Comparison of ENCODE assay signal across 8 mouse cellular contexts in the genomic region with DNA sequence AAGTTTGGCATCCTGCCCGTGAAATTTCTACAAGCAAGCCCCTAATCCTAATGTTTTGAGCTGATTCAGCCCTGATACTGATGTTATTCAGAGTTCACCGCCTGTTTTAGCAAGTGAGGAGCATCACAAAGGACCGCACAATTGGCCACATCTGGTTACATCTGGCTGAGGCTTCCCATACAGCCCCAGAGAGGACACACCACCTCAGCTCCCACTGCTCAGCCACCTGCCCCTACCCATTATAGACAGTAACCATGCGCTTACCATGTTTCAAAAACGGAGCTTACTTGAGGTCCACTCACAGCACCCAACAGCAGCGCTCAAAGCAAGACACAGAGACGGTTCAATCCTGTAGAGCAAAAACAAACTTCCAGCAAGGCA. TPM values are rescaled to one million over a fixed set of nuclear protein-coding genes. Genes with fewer than 3 reads are reported as not detected.
DNase-seq lines count a peak whose midpoint lies in the region; ATAC-seq and TF ChIP-seq lines count a peak whose summit lies in the region.
"Not testable (repeated sequence)": the region's sequence is repeated elsewhere in the genome, so short reads cannot be mapped to it uniquely, and the experiment has no call there.

No protein-coding gene starts in this region.

- not testable (repeated sequence) for DNase-seq in intestine, embryonic 14.5 days (ENCODE audit: low spot score); limb, embryonic 11.5 days (ENCODE audit: low spot score); lung, embryonic 14.5 days; stomach, postnatal 0 days (ENCODE audit: low spot score)

- not testable (repeated sequence) for TF ChIP-seq POLR2A in bone marrow, adult 2 months (IDR thresholded peaks at IDR 0.05; ENCODE audit: borderline replicate concordance, control insufficient read depth, low read depth, low read length); embryonic fibroblast, embryonic 13.5 days (IDR thresholded peaks at IDR 0.05; ENCODE audit: low read depth, low read length); myocyte (IDR thresholded peaks at IDR 0.05; ENCODE audit: insufficient read length, low read depth)

- H3K4me1 ChIP-seq in bone marrow, adult 2 months (ENCODE audit: control insufficient read depth, insufficient read depth, low read length); embryonic fibroblast, embryonic 13.5 days (ENCODE audit: control insufficient read depth, insufficient read depth, low read length); heart, embryonic 12.5 days (replicated peaks); intestine, embryonic 14.5 days (replicated peaks; ENCODE audit: control insufficient read depth, insufficient read depth, low read length); limb, embryonic 11.5 days (ENCODE audit: control insufficient read depth, insufficient read depth, low read length); lung, embryonic 14.5 days (ENCODE audit: insufficient read depth); stomach, postnatal 0 days (replicated peaks; ENCODE audit: control insufficient read depth, insufficient read depth): not testable (repeated sequence)

- H3ac ChIP-seq in myocyte (ENCODE audit: control insufficient read depth, insufficient read length): not testable (repeated sequence)

- not testable (repeated sequence) for TF ChIP-seq CTCF in bone marrow, adult 2 months (IDR thresholded peaks at IDR 0.05; ENCODE audit: control insufficient read depth, insufficient read depth, low read length); embryonic fibroblast, embryonic 13.5 days (IDR thresholded peaks at IDR 0.05; ENCODE audit: borderline replicate concordance, insufficient read depth, low read length); lung, embryonic 14.5 days (IDR thresholded peaks at IDR 0.05; ENCODE audit: low read depth); stomach, postnatal 0 days (IDR thresholded peaks at IDR 0.05; ENCODE audit: low read depth)

- peak overlapping the region; percentile 78 for H3K4me2 ChIP-seq in heart, embryonic 12.5 days
- H3K4me2 ChIP-seq in intestine, embryonic 14.5 days (ENCODE audit: low read length): peak overlapping the region; percentile 63
- H3K4me2 ChIP-seq in limb, embryonic 11.5 days (ENCODE audit: low read depth, severe bottlenecking): peak overlapping the region; percentile 52
- H3K4me2 ChIP-seq in lung, embryonic 14.5 days: peak overlapping the region; percentile 76
- peak overlapping the region; percentile 79 for H3K4me2 ChIP-seq in myocyte (ENCODE audit: low read depth)
- H3K4me2 ChIP-seq in stomach, postnatal 0 days (replicated peaks; ENCODE audit: low read depth): peak overlapping the region; percentile 64

- H3K79me2 ChIP-seq in myocyte (ENCODE audit: control insufficient read depth, insufficient read depth): not testable (repeated sequence)

- peak overlapping the region; percentile 77 for H3K9ac ChIP-seq in heart, embryonic 12.5 days
- H3K9ac ChIP-seq in intestine, embryonic 14.5 days (ENCODE audit: low read length): peak overlapping the region; percentile 44
- peak overlapping the region; percentile 59 for H3K9ac ChIP-seq in limb, embryonic 11.5 days (ENCODE audit: low read length)
- H3K9ac ChIP-seq in lung, embryonic 14.5 days: peak overlapping the region; percentile 58
- peak overlapping the region; percentile 47 for H3K9ac ChIP-seq in stomach, postnatal 0 days (ENCODE audit: low read length)

- peak overlapping the region; percentile 71 for H3K4me3 ChIP-seq in bone marrow, adult 2 months (replicated peaks; ENCODE audit: control insufficient read depth, low read depth, low read length)
- H3K4me3 ChIP-seq in embryonic fibroblast, embryonic 13.5 days (ENCODE audit: insufficient read depth, low read length): peak overlapping the region; percentile 70
- peak overlapping the region; percentile 73 for H3K4me3 ChIP-seq in heart, embryonic 12.5 days
- peak overlapping the region; percentile 54 for H3K4me3 ChIP-seq in intestine, embryonic 14.5 days (ENCODE audit: low read depth, low read length)
- H3K4me3 ChIP-seq in limb, embryonic 11.5 days (ENCODE audit: low read depth, low read length): peak overlapping the region; percentile 51
- peak overlapping the region; percentile 50 for H3K4me3 ChIP-seq in lung, embryonic 14.5 days (ENCODE audit: low read depth, low read length)
- H3K4me3 ChIP-seq in myocyte: peak overlapping the region; percentile 49
- peak overlapping the region; percentile 53 for H3K4me3 ChIP-seq in stomach, postnatal 0 days (ENCODE audit: low read depth, low read length)

- 4% methylated on average over 7 of the region's 7 CpGs for WGBS in bone marrow, adult 2 months
- WGBS in heart, embryonic 12.5 days: 3% methylated on average over 7 of the region's 7 CpGs
- under 1% methylated on average over 7 of the region's 7 CpGs for WGBS in intestine, embryonic 14.5 days
- 3% methylated on average over 7 of the region's 7 CpGs for WGBS in limb, embryonic 11.5 days
- 3% methylated on average over 7 of the region's 7 CpGs for WGBS in lung, embryonic 14.5 days
- WGBS in stomach, postnatal 0 days: 3% methylated on average over 7 of the region's 7 CpGs

- H3K36me3 ChIP-seq in heart, embryonic 12.5 days; intestine, embryonic 14.5 days (ENCODE audit: control insufficient read depth, insufficient read depth, low read length); limb, embryonic 11.5 days (ENCODE audit: control insufficient read depth, insufficient read depth, low read length); lung, embryonic 14.5 days (ENCODE audit: insufficient read depth); myocyte (ENCODE audit: control insufficient read depth, insufficient read depth); stomach, postnatal 0 days (ENCODE audit: control insufficient read depth, insufficient read depth, low read length): not testable (repeated sequence)

- not testable (repeated sequence) for H3K9me3 ChIP-seq in heart, embryonic 12.5 days (replicated peaks); intestine, embryonic 14.5 days (ENCODE audit: control insufficient read depth, low read length); limb, embryonic 11.5 days (ENCODE audit: control insufficient read depth, low read length); lung, embryonic 14.5 days (ENCODE audit: low read depth, low read length); stomach, postnatal 0 days (ENCODE audit: control insufficient read depth, low read length)

- not testable (repeated sequence) for H3K27ac ChIP-seq in bone marrow, adult 2 months (ENCODE audit: control insufficient read depth, insufficient read depth, low read depth, low read length, poor library complexity); embryonic fibroblast, embryonic 13.5 days (ENCODE audit: insufficient read depth, low read length); limb, embryonic 11.5 days (replicated peaks; ENCODE audit: low read depth, low read length); lung, embryonic 14.5 days (ENCODE audit: low read depth)
- peak overlapping the region; percentile 97 for H3K27ac ChIP-seq in heart, embryonic 12.5 days (ENCODE audit: poor library complexity, severe bottlenecking)
- peak overlapping the region; percentile 96 for H3K27ac ChIP-seq in intestine, embryonic 14.5 days (ENCODE audit: low read depth)
- H3K27ac ChIP-seq in stomach, postnatal 0 days (replicated peaks): peak overlapping the region; percentile 93

- not testable (repeated sequence) for ATAC-seq in heart, embryonic 12.5 days (ENCODE audit: insufficient number of reproducible peaks, low FRiP score); intestine, embryonic 14.5 days (replicated peaks; ENCODE audit: low FRiP score, low TSS enrichment, low read depth); limb, embryonic 11.5 days (ENCODE audit: insufficient number of reproducible peaks, low FRiP score, low TSS enrichment, low read depth); lung, embryonic 14.5 days (ENCODE audit: insufficient read depth); stomach, postnatal 0 days (ENCODE audit: low FRiP score, low TSS enrichment)

- H3K27me3 ChIP-seq in heart, embryonic 12.5 days (replicated peaks); intestine, embryonic 14.5 days (replicated peaks; ENCODE audit: control insufficient read depth, insufficient read depth, low read length); limb, embryonic 11.5 days (ENCODE audit: control insufficient read depth, insufficient read depth, low read length); lung, embryonic 14.5 days (ENCODE audit: insufficient read depth, low read length); myocyte (ENCODE audit: control insufficient read depth, insufficient read depth, insufficient read length); stomach, postnatal 0 days (ENCODE audit: control insufficient read depth, insufficient read depth, low read length): not testable (repeated sequence)

- not testable (repeated sequence) for TF ChIP-seq EP300 in stomach, postnatal 0 days (optimal IDR thresholded peaks at IDR 0.05)

RNA-seq across cellular contexts. Expression of a gene that starts 31.5 kb away (rescaled TPM):
- polyA plus RNA-seq in bone marrow, adult 2 months (2011; ENCODE audit: insufficient read depth, insufficient read length, low replicate concordance, missing spikeins): 9.6 and 14.5 TPM in 2 replicates
- polyA plus RNA-seq in embryonic fibroblast, embryonic 13.5 days (2011; ENCODE audit: insufficient read length, low read depth, missing spikeins): 12.9 and 16.4 TPM in 2 replicates
- 13.2 and 14.8 TPM in 2 replicates for polyA plus RNA-seq in heart, embryonic 12.5 days (2016; fragmentation: Nextera tagmentation; extraction: Ambion mirVana)
- polyA plus RNA-seq in intestine, embryonic 14.5 days (2014; fragmentation: Nextera tagmentation; extraction: Ambion mirVana): 16.1 and 20.3 TPM in 2 replicates
- polyA plus RNA-seq in limb, embryonic 11.5 days (2014; fragmentation: Nextera tagmentation; extraction: Ambion mirVana): 23.4 and 28.5 TPM in 2 replicates
- polyA plus RNA-seq in lung, embryonic 14.5 days (2014; fragmentation: Nextera tagmentation; extraction: Ambion mirVana): 20.5 and 22.6 TPM in 2 replicates
- 2.8 TPM for polyA plus RNA-seq in myocyte (2012; fragmentation: generic; extraction: Trizol)
- 10.6 and 10.7 TPM in 2 replicates for polyA plus RNA-seq in stomach, postnatal 0 days (2015; fragmentation: Nextera tagmentation; extraction: Ambion mirVana)
